Mouse (Mus musculus) splenic B cell, adult 2 months (primary cell): ENCODE measurements around the gene Cpne2.

Source experiments
- DNase-seq: peaks from one replicate; pipeline ENCODE4 v3.0.0-alpha.2; 2011; ENCODE audit warnings: low read depth, low spot score
- H3K27me3 ChIP-seq: 2 replicates; pipeline ENCODE4 v1.6.1; 2012; ENCODE audit warnings: mild to moderate bottlenecking, low read length, moderate library complexity, mixed read lengths; ENCODE audit not compliant: control insufficient read depth, poor library complexity, insufficient read depth, severe bottlenecking
- H3K36me3 ChIP-seq: 2 replicates; pipeline ENCODE4 v1.6.1; 2012; ENCODE audit warnings: mild to moderate bottlenecking, low read length, moderate library complexity, mixed read lengths; ENCODE audit not compliant: control insufficient read depth, poor library complexity, insufficient read depth, severe bottlenecking

The Cpne2 gene

GRCm38 (mm10) chr8:94551471-94552422, 19.0 kb downstream of the Cpne2 start:
- no peaks in the 10 kb centered on the region for H3K36me3 ChIP-seq
- H3K27me3 ChIP-seq, result no peaks in the 10 kb centered on the region
- DNase-seq, result peak; percentile 66

- no peaks in the 10 kb centered on the region for H3K36me3 ChIP-seq
- DNase-seq, result no peak
- H3K27me3 ChIP-seq, result no peaks in the 10 kb centered on the region
Measured at GRCm38 (mm10) chr8:94552696-94553095, 19.9 kb downstream of the Cpne2 start.

DNA sequence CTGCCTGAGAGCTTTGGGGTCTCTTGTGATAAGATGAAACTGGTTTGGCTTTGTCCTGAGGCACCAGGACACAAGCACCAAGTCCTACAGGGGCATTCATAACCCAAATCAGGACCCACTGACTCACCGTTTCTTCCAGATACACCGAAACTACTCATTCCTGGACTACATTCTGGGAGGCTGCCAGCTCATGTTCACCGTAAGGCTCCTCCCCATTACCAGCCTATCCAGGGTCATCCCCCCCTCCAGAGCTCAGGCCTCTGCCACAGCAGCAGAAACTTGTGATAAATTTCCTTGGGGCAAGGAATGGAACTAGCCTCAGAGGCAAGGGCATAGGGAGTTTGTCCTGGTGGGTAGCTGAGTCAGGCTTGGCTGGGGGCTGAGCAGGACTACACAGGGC, 24.5 kb downstream of the Cpne2 start:
- Histone ChIP-seq H3K36me3 (no peaks in the 10 kb centered on the region), H3K27me3 (no peaks in the 10 kb centered on the region)
- no peak for DNase-seq

GRCm38 (mm10) chr8:94561256-94561655, 28.5 kb downstream of the Cpne2 start:
- Histone ChIP-seq H3K27me3 (no peaks in the 10 kb centered on the region), H3K36me3 (no peaks in the 10 kb centered on the region)
- DNase-seq, result no peak

DNA sequence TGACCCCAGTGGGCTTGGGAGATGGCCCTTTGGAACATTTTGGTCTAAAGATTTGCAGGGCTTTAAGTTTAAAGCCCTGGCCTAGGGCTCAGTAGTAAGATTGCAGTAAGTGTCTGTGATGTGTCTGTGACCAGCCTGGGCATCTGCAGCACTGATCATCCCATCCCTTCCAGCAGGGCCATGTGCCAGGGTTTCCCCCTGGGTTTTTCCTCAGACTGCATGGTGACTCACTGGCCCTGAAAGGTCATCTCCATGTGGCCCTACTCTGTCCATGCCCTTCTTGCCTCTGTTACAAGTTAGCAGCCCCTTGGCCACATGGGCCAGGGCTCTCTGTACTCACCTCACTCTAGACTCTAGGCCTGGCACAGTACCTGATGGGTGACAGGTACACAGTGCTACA, 31.6 kb downstream of the Cpne2 start:
- Histone ChIP-seq H3K36me3 (no peaks in the 10 kb centered on the region), H3K27me3 (no peaks in the 10 kb centered on the region)
- DNase-seq, result no peak

DNA sequence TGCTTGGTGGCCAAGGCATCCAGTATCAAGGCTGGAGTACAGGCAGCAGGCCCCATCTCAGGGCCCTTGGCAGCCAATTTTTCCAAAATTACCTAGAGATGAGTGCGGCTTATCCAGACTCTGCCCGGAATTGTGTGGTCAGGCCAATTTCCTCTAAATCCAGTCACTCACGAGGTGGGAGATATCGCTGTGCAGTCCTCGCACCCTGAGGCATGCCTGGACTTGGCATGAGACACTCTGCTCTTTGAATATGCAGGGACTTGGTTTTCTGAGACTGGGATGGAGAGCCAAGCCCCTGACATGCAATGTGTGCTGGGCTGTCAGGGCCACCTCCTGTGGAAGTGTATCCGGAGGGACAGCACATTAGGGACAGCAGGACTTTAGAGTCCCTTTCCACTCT, 33.2 kb downstream of the Cpne2 start:
- no peak for DNase-seq
- Histone ChIP-seq H3K36me3 (no peaks in the 10 kb centered on the region), H3K27me3 (no peaks in the 10 kb centered on the region)

- Histone ChIP-seq H3K36me3 (no peaks in the 10 kb centered on the region), H3K27me3 (no peaks in the 10 kb centered on the region)
- no peak for DNase-seq
Measured at GRCm38 (mm10) chr8:94566446-94567158, 33.8 kb downstream of the Cpne2 start.

DNA sequence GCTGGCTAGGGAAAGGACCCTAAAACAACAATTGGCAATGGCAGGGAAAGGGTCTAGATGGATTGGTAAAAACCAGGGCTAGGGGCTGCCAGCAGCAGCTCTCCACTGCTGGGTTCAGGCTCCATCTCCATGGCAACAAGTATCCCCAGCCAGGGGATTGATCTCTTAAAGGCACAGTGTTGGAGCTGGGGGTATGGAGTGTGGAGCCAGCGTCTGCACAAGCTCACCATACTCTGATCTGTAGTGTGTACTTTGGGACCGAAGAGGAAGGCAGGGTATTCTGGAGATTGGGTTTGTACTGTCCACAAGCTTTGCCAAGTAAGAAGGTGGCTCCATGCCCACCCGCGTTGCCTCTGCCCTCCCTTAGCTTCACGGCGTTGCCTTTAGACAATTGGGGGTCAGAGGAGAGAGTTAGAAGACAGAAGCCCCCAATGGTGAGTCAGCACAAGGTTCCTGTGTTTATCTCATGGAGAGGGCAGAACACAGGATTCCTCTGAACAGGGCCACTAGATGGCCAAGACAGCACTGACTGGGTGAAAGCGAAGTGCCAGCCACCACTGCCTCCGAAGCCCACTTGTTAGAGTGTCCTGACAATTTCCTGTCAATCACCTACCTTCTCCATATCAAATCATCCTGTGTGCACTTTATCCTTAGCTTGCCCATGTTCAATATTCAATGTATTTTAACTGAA, 34.5 kb downstream of the Cpne2 start:
- no peak for DNase-seq
- Histone ChIP-seq H3K27me3 (no peaks in the 10 kb centered on the region), H3K36me3 (no peaks in the 10 kb centered on the region)

- DNase-seq, result no peak
- no peaks in the 10 kb centered on the region for H3K27me3 ChIP-seq
- no peaks in the 10 kb centered on the region for H3K36me3 ChIP-seq
Measured at GRCm38 (mm10) chr8:94568098-94568497, 35.3 kb downstream of the Cpne2 start.

- no peak for DNase-seq
- Histone ChIP-seq H3K36me3 (peaks cover 4% of the 10 kb centered on the region), H3K27me3 (no peaks in the 10 kb centered on the region)
Measured at GRCm38 (mm10) chr8:94569419-94569818, 36.6 kb downstream of the Cpne2 start.

GRCm38 (mm10) chr8:94571896-94572295, 39.1 kb downstream of the Cpne2 start:
- DNase-seq, result no peak
- peaks cover 4% of the 10 kb centered on the region for H3K36me3 ChIP-seq
- no peaks in the 10 kb centered on the region for H3K27me3 ChIP-seq

- Histone ChIP-seq H3K27me3 (no peaks in the 10 kb centered on the region), H3K36me3 (peaks cover 4% of the 10 kb centered on the region)
- DNase-seq, result no peak
Measured at GRCm38 (mm10) chr8:94574159-94574907, 41.5 kb downstream of the Cpne2 start.

DNA sequence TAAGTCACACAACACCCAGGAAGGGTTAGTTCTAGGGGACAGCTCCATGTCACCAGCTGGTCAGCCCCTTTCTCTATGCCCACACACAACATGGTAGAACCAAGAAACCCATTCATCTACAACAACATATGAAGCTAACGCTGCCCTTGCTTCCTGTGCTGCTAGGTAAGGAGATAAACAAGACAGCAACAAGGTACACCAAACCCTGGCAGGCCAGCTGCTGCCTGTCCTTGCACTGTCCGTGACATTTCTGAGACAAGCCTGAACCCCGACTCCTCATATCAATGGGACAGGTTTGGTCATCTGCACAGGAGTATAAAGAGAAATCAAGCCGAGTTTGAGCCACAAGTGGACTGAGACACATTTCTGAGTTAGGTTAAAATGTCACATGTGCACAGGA, 42.4 kb downstream of the Cpne2 start:
- H3K36me3 ChIP-seq, result peaks cover 4% of the 10 kb centered on the region
- no peaks in the 10 kb centered on the region for H3K27me3 ChIP-seq
- no peak for DNase-seq

- Histone ChIP-seq H3K36me3 (peaks cover 3% of the 10 kb centered on the region), H3K27me3 (no peaks in the 10 kb centered on the region)
- DNase-seq, result no peak
Measured at GRCm38 (mm10) chr8:94581820-94582483, 49.2 kb downstream of the Cpne2 start.
